Mouse (Mus musculus) NIH3T3 (cell line): ENCODE measurements at regions not wholly inside any gene's neighbourhood (a gene's known extent, or its start where the extent isn't known, plus 50 kb on each side); places are given as distances from the start of the nearest gene placed in this dataset.
A peak's percentile ranks its signal among the peaks of the same experiment; 100 is the strongest.
"Not testable (repeated sequence)": the region's sequence is repeated elsewhere in the genome, so short reads cannot be mapped to it uniquely, and the experiment has no call there.

ENCODE experiments used
- DNase-seq: peaks from one replicate; pipeline ENCODE4 v3.0.0-alpha.2; 2012; ENCODE audit warnings: low read depth

- not testable (repeated sequence) for DNase-seq
Measured at GRCm38 (mm10) chr3:8005684-8006083, 1385.4 kb upstream of the 1700008P02Rik start.

- DNase-seq = no peak
Measured at GRCm38 (mm10) chr3:8004271-8004670, 1384.0 kb upstream of the 1700008P02Rik start.

- no peak for DNase-seq
Measured at GRCm38 (mm10) chr3:8001027-8001426, 1380.8 kb upstream of the 1700008P02Rik start.

- DNase-seq = no peak
Measured at GRCm38 (mm10) chr3:7992322-7992721, 1372.1 kb upstream of the 1700008P02Rik start.

GRCm38 (mm10) chr3:7973287-7973686 is 1353.0 kb upstream of the 1700008P02Rik start:
- DNase-seq = peak; percentile 55

GRCm38 (mm10) chr3:7953911-7954310 is 1333.7 kb upstream of the 1700008P02Rik start:
- no peak for DNase-seq

GRCm38 (mm10) chr3:7943646-7944381 is 1323.6 kb upstream of the 1700008P02Rik start:
- no peak for DNase-seq
